Mouse (Mus musculus): ENCODE measurements around the gene Epb41l3. TPM values are rescaled to one million over a fixed set of nuclear protein-coding genes. Genes with fewer than 3 reads are reported as not detected.

Epb41l3 gene
- polyA plus RNA-seq, 1 experiment from 2014 or later = 76.4 TPM

- peak; percentile 22 for DNase-seq (ENCODE audit: low spot score)
- Histone ChIP-seq H3K27me3 (replicated peaks; ENCODE audit: low read depth, poor library complexity, severe bottlenecking) (no peaks in the 10 kb centered on the region), H3K4me3 (no peak overlapping the region), H3K4me1 (peaks cover 8% of the 10 kb centered on the region), H3K36me3 (replicated peaks) (peaks cover 26% of the 10 kb centered on the region; the same call in 1 of the 2 replicates), H3K9me3 (no peaks in the 10 kb centered on the region), H3K27ac (replicated peaks) (no peak overlapping the region)
- 18% methylated on average over 5 of the region's 5 CpGs for WGBS
These were observed 201.9 kb downstream of the Epb41l3 start for GRCm38 (mm10) chr17:69277362-69277761.

GRCm38 (mm10) chr17:69284511-69284910, 209.0 kb downstream of the Epb41l3 start:
- Histone ChIP-seq H3K4me1 (no peaks in the 10 kb centered on the region), H3K9me3 (peaks cover 11% of the 10 kb centered on the region; the same call in 1 of the 2 replicates), H3K27me3 (replicated peaks; ENCODE audit: low read depth, poor library complexity, severe bottlenecking) (no peaks in the 10 kb centered on the region), H3K27ac (replicated peaks) (no peak overlapping the region), H3K4me3 (no peak overlapping the region), H3K36me3 (replicated peaks) (peaks cover 81% of the 10 kb centered on the region)
- DNase-seq (ENCODE audit: low spot score) = no peak
- 93% methylated on average over 13 of the region's 13 CpGs for whole genome bisulfite sequencing

- 91% methylated on average over 12 of the region's 12 CpGs for WGBS
- H3K27me3 ChIP-seq (replicated peaks; ENCODE audit: low read depth, poor library complexity, severe bottlenecking) = no peaks in the 10 kb centered on the region
- peaks cover 68% of the 10 kb centered on the region for H3K36me3 ChIP-seq (replicated peaks)
- no peaks in the 10 kb centered on the region for H3K4me1 ChIP-seq
- peaks cover 9% of the 10 kb centered on the region; the same call in 1 of the 2 replicates for H3K9me3 ChIP-seq
- H3K27ac ChIP-seq (replicated peaks) = no peak overlapping the region
- H3K4me3 ChIP-seq = no peak overlapping the region
- no peak for DNase-seq (ENCODE audit: low spot score)
These were observed 212.6 kb downstream of the Epb41l3 start for GRCm38 (mm10) chr17:69288130-69288529.

- H3K4me1 ChIP-seq = no peaks in the 10 kb centered on the region
- no peaks in the 10 kb centered on the region for H3K27me3 ChIP-seq (replicated peaks; ENCODE audit: low read depth, poor library complexity, severe bottlenecking)
- no peak for DNase-seq (ENCODE audit: low spot score)
- H3K4me3 ChIP-seq = no peak overlapping the region
- H3K36me3 ChIP-seq (replicated peaks) = peaks cover 49% of the 10 kb centered on the region
- H3K27ac ChIP-seq (replicated peaks) = no peak overlapping the region
- 93% methylated on average over 3 of the region's 3 CpGs for WGBS
- peaks cover 9% of the 10 kb centered on the region; the same call in 1 of the 2 replicates for H3K9me3 ChIP-seq
These were observed 214.8 kb downstream of the Epb41l3 start for GRCm38 (mm10) chr17:69290272-69290671.

GRCm38 (mm10) chr17:69301552-69301951, 226.1 kb downstream of the Epb41l3 start:
- H3K4me1 ChIP-seq = peaks cover 4% of the 10 kb centered on the region; the same call in 1 of the 2 replicates
- no peaks in the 10 kb centered on the region for H3K27me3 ChIP-seq (replicated peaks; ENCODE audit: low read depth, poor library complexity, severe bottlenecking)
- H3K9me3 ChIP-seq = no peaks in the 10 kb centered on the region
- H3K36me3 ChIP-seq (replicated peaks) = no peaks in the 10 kb centered on the region
- no peak overlapping the region for H3K27ac ChIP-seq (replicated peaks)
- DNase-seq (ENCODE audit: low spot score) = no peak
- WGBS = 91% methylated on average over 4 of the region's 4 CpGs
- H3K4me3 ChIP-seq = no peak overlapping the region

- peaks cover 4% of the 10 kb centered on the region; the same call in 1 of the 2 replicates for H3K4me1 ChIP-seq
- H3K36me3 ChIP-seq (replicated peaks) = no peaks in the 10 kb centered on the region
- DNase-seq (ENCODE audit: low spot score) = peak; percentile 55
- WGBS = 75% methylated on average over 11 of the region's 11 CpGs
- H3K9me3 ChIP-seq = no peaks in the 10 kb centered on the region
- H3K27me3 ChIP-seq (replicated peaks; ENCODE audit: low read depth, poor library complexity, severe bottlenecking) = no peaks in the 10 kb centered on the region
- H3K27ac ChIP-seq (replicated peaks) = no peak overlapping the region
- H3K4me3 ChIP-seq = no peak overlapping the region
These were observed 228.2 kb downstream of the Epb41l3 start for GRCm38 (mm10) chr17:69303579-69304274.

GRCm38 (mm10) chr17:69307636-69308035, 232.2 kb downstream of the Epb41l3 start:
- H3K9me3 ChIP-seq = no peaks in the 10 kb centered on the region
- H3K4me1 ChIP-seq = peaks cover 14% of the 10 kb centered on the region
- H3K27ac ChIP-seq (replicated peaks) = no peak overlapping the region
- no peaks in the 10 kb centered on the region for H3K36me3 ChIP-seq (replicated peaks)
- no peaks in the 10 kb centered on the region for H3K27me3 ChIP-seq (replicated peaks; ENCODE audit: low read depth, poor library complexity, severe bottlenecking)
- 78% methylated on average over 9 of the region's 9 CpGs for WGBS
- no peak for DNase-seq (ENCODE audit: low spot score)
- no peak overlapping the region for H3K4me3 ChIP-seq

GRCm38 (mm10) chr17:69309872-69310271, 234.4 kb downstream of the Epb41l3 start:
- Histone ChIP-seq H3K4me1 (peaks cover 11% of the 10 kb centered on the region), H3K27me3 (replicated peaks; ENCODE audit: low read depth, poor library complexity, severe bottlenecking) (no peaks in the 10 kb centered on the region), H3K27ac (replicated peaks) (no peak overlapping the region), H3K9me3 (no peaks in the 10 kb centered on the region), H3K36me3 (replicated peaks) (no peaks in the 10 kb centered on the region), H3K4me3 (no peak overlapping the region)
- no peak for DNase-seq (ENCODE audit: low spot score)
- 64% methylated on average over 4 of the region's 4 CpGs for WGBS

GRCm38 (mm10) chr17:69320496-69320895, 245.0 kb downstream of the Epb41l3 start:
- no peaks in the 10 kb centered on the region for H3K27me3 ChIP-seq (replicated peaks; ENCODE audit: low read depth, poor library complexity, severe bottlenecking)
- WGBS = 91% methylated on average over 10 of the region's 10 CpGs
- DNase-seq (ENCODE audit: low spot score) = no peak
- H3K36me3 ChIP-seq (replicated peaks) = no peaks in the 10 kb centered on the region
- H3K4me3 ChIP-seq = no peak overlapping the region
- H3K27ac ChIP-seq (replicated peaks) = no peak overlapping the region
- no peaks in the 10 kb centered on the region for H3K4me1 ChIP-seq
- no peaks in the 10 kb centered on the region for H3K9me3 ChIP-seq

GRCm38 (mm10) chr17:69322721-69323120, 247.2 kb downstream of the Epb41l3 start:
- WGBS = 90% methylated on average over 2 of the region's 2 CpGs
- H3K36me3 ChIP-seq (replicated peaks) = no peaks in the 10 kb centered on the region

More at GRCm38 (mm10) chr17:69322721-69323120, 247.2 kb downstream of the Epb41l3 start:
- Histone ChIP-seq H3K9me3 (no peaks in the 10 kb centered on the region), H3K4me1 (no peaks in the 10 kb centered on the region), H3K4me3 (no peak overlapping the region), H3K27ac (replicated peaks) (no peak overlapping the region), H3K27me3 (replicated peaks; ENCODE audit: low read depth, poor library complexity, severe bottlenecking) (no peaks in the 10 kb centered on the region)
- DNase-seq (ENCODE audit: low spot score) = no peak

Other genes with a start within 250 kb of the Epb41l3 start
- gene Tmem200c, start 249.1 kb upstream of the Epb41l3 start, polyA plus RNA-seq (2016; fragmentation: Nextera tagmentation; extraction: Ambion mirVana) = 1.5 and 1.6 TPM in 2 replicates